Mouse (Mus musculus) intestine, postnatal 0 days (tissue): ENCODE measurements at regions not wholly inside any gene's neighbourhood (a gene's known extent, or its start where the extent isn't known, plus 50 kb on each side); places are given as distances from the start of the nearest gene placed in this dataset.

Experiments used
- ATAC-seq: fragments of 200-750 bp; cut with Nextera tagmentation; 2 replicates; pipeline ENCODE4 v1.8.0; 2017; ENCODE audit warnings: mild to moderate bottlenecking, moderate TSS enrichment, moderate library complexity
- H3K27ac ChIP-seq: fragments of 300-500 bp; sonication (generic); 2 replicates; pipeline ENCODE4 v1.5.1; 2014; ENCODE audit warnings: mild to moderate bottlenecking, low read depth, low read length, moderate library complexity
- H3K27me3 ChIP-seq: fragments of 300-500 bp; sonication (generic); replicated peaks from 2 replicates; pipeline ENCODE4 v1.6.1; 2014; ENCODE audit warnings: low read length, mixed read lengths; ENCODE audit not compliant: control insufficient read depth, insufficient read depth
- H3K36me3 ChIP-seq: fragments of 300-500 bp; sonication (generic); 2 replicates; pipeline ENCODE4 v1.6.1; 2014; ENCODE audit warnings: mild to moderate bottlenecking, moderate library complexity; ENCODE audit not compliant: control insufficient read depth, insufficient read depth
- H3K4me1 ChIP-seq: fragments of 300-500 bp; sonication (generic); replicated peaks from 2 replicates; pipeline ENCODE4 v1.6.1; 2014; ENCODE audit warnings: antibody characterized with exemption, low read length, mixed read lengths; ENCODE audit not compliant: control insufficient read depth, insufficient read depth
- H3K4me2 ChIP-seq: fragments of 300-500 bp; sonication (generic); replicated peaks from 2 replicates; pipeline ENCODE4 v1.6.1; 2014; ENCODE audit warnings: low read depth, mild to moderate bottlenecking, moderate library complexity
- H3K4me3 ChIP-seq: fragments of 300-500 bp; sonication (generic); 2 replicates; pipeline ENCODE4 v1.5.1; 2014; ENCODE audit warnings: low read depth, low read length
- H3K9ac ChIP-seq: fragments of 300-500 bp; sonication (generic); 2 replicates; pipeline ENCODE4 v1.6.1; 2014; ENCODE audit warnings: mild to moderate bottlenecking, low read depth, low read length
- H3K9me3 ChIP-seq: fragments of 300-500 bp; sonication (generic); 2 replicates; pipeline ENCODE4 v1.6.1; 2016; ENCODE audit warnings: mixed run types; ENCODE audit not compliant: control insufficient read depth
- CTCF ChIP-seq: sonication (generic); IDR thresholded peaks from 2 replicates; pipeline ENCODE4 v1.5.1; 2016; ENCODE audit warnings: low read depth, mild to moderate bottlenecking, control low read depth, antibody characterized with exemption, moderate library complexity
- WGBS: fragments of 180-500 bp; shearing (Covaris S2); extraction: QIAGEN DNeasy Blood & Tissue Kit; methylation state at CpG from one replicate; pipeline ENCODE4 v1.1.7; 2014; 5-methylcytosine and 5-hydroxymethylcytosine counted together

- Histone ChIP-seq H3K4me2 (no peak overlapping the region), H3K4me3 (no peak overlapping the region), H3K4me1 (no peaks in the 10 kb centered on the region), H3K9me3 (no peaks in the 10 kb centered on the region), H3K27ac (no peak overlapping the region), H3K27me3 (no peaks in the 10 kb centered on the region), H3K9ac (no peak overlapping the region), H3K36me3 (no peaks in the 10 kb centered on the region)
- no peak for ATAC-seq
- no peak for TF ChIP-seq CTCF
- WGBS = 70% methylated on average over 4 of the region's 4 CpGs
These were observed 199.2 kb upstream of the Nxpe4 start for GRCm38 (mm10) chr9:47962589-47962988.

DNA sequence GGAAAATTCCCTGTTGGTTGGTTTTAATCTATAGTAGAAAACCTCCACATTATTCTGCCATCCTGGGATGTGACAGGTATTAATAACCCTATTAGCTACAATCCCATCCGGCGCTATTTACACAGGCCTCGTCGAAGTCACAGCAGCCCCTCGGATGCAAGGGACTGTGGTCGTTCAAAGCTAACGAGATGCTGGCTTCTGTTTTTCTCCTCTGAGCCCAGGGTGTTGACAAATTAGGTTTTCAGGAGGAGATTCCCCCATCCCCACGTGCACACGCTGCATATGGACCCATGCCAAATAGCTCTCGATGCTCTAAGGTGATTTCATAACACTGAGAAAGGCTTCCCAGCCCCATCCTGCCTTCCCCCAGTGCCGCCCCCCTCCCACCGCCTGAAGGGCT lies 188.7 kb upstream of the Nxpe4 start:
- H3K4me2 ChIP-seq = no peak overlapping the region
- no peaks in the 10 kb centered on the region for H3K4me1 ChIP-seq
- no peak overlapping the region for H3K4me3 ChIP-seq
- H3K27ac ChIP-seq = no peak overlapping the region
- H3K9ac ChIP-seq = no peak overlapping the region
- 57% methylated on average over 12 of the region's 12 CpGs for WGBS
- H3K36me3 ChIP-seq = no peaks in the 10 kb centered on the region
- no peaks in the 10 kb centered on the region for H3K9me3 ChIP-seq
- no peak for TF ChIP-seq CTCF
- no peaks in the 10 kb centered on the region for H3K27me3 ChIP-seq
- ATAC-seq = no peak

- H3K36me3 ChIP-seq = no peaks in the 10 kb centered on the region
- TF ChIP-seq CTCF = no peak
- ATAC-seq = no peak
- no peak overlapping the region for H3K4me2 ChIP-seq
- H3K4me3 ChIP-seq = no peak overlapping the region
- WGBS = 72% methylated on average over 11 of the region's 11 CpGs
- H3K27ac ChIP-seq = no peak overlapping the region
- no peak overlapping the region for H3K9ac ChIP-seq
- H3K9me3 ChIP-seq = no peaks in the 10 kb centered on the region
- no peaks in the 10 kb centered on the region for H3K4me1 ChIP-seq
- no peaks in the 10 kb centered on the region for H3K27me3 ChIP-seq
These were observed 176.3 kb upstream of the Nxpe4 start for GRCm38 (mm10) chr9:47985356-47986111.

GRCm38 (mm10) chr9:47987266-47987665 lies 174.6 kb upstream of the Nxpe4 start:
- Histone ChIP-seq H3K4me3 (no peak overlapping the region), H3K9ac (no peak overlapping the region), H3K36me3 (no peaks in the 10 kb centered on the region), H3K9me3 (no peaks in the 10 kb centered on the region), H3K4me1 (no peaks in the 10 kb centered on the region), H3K27me3 (no peaks in the 10 kb centered on the region), H3K4me2 (no peak overlapping the region), H3K27ac (no peak overlapping the region)
- ATAC-seq = no peak
- WGBS = 93% methylated on average over 4 of the region's 4 CpGs
- TF ChIP-seq CTCF = no peak

GRCm38 (mm10) chr9:47994671-47995070 lies 167.2 kb upstream of the Nxpe4 start:
- Histone ChIP-seq H3K4me1 (no peaks in the 10 kb centered on the region), H3K4me3 (no peak overlapping the region), H3K4me2 (no peak overlapping the region), H3K27ac (no peak overlapping the region), H3K36me3 (no peaks in the 10 kb centered on the region), H3K9ac (no peak overlapping the region), H3K9me3 (no peaks in the 10 kb centered on the region), H3K27me3 (no peaks in the 10 kb centered on the region)
- no peak for ATAC-seq
- no peak for TF ChIP-seq CTCF
- WGBS = 55% methylated on average over 4 of the region's 4 CpGs

GRCm38 (mm10) chr9:47999632-48000031 lies 162.2 kb upstream of the Nxpe4 start:
- Histone ChIP-seq H3K9me3 (no peaks in the 10 kb centered on the region), H3K4me2 (no peak overlapping the region), H3K27me3 (no peaks in the 10 kb centered on the region), H3K4me3 (no peak overlapping the region), H3K36me3 (no peaks in the 10 kb centered on the region), H3K9ac (no peak overlapping the region), H3K27ac (no peak overlapping the region), H3K4me1 (no peaks in the 10 kb centered on the region)
- WGBS = 88% methylated on average over 12 of the region's 12 CpGs
- TF ChIP-seq CTCF = no peak
- no peak for ATAC-seq
